19 mouse cellular contexts compared by ENCODE assay signal in genomic region chr5:140675079-140675478, GRCm38 (mm10). TPM values are rescaled to one million over a fixed set of nuclear protein-coding genes. Genes with fewer than 3 reads are reported as not detected.
DNase-seq lines count a peak whose midpoint lies in the region; ATAC-seq and TF ChIP-seq lines count a peak whose summit lies in the region.
"Had no signal": no experiment of that assay in that cellular context is flagged by ENCODE, and none has a peak within 500 bp of the region (broad histone marks: within the 10 kb centered on the region; RNA-seq: fewer than 3 reads in every experiment).

No protein-coding gene starts in this region.

- TF ChIP-seq CTCF in lung, postnatal 0 days (IDR thresholded peaks at IDR 0.05) = no peak
- TF ChIP-seq CTCF in midbrain, postnatal 0 days (IDR thresholded peaks at IDR 0.05) = no peak
- no peak for TF ChIP-seq CTCF in lung, adult 2 months (IDR thresholded peaks at IDR 0.05; ENCODE audit: insufficient read depth, low read length)

- no peaks in the 10 kb centered on the region for H3K9me3 ChIP-seq in forebrain, embryonic 13.5 days (replicated peaks)
- no peaks in the 10 kb centered on the region for H3K9me3 ChIP-seq in forebrain, embryonic 14.5 days (replicated peaks; ENCODE audit: control insufficient read depth, low read length)
- H3K9me3 ChIP-seq in lung, postnatal 0 days (ENCODE audit: low read length) = no peaks in the 10 kb centered on the region
- no peaks in the 10 kb centered on the region for H3K9me3 ChIP-seq in embryonic facial prominence, embryonic 13.5 days
- no peaks in the 10 kb centered on the region for H3K9me3 ChIP-seq in midbrain, postnatal 0 days (ENCODE audit: low read length)
- H3K9me3 ChIP-seq: heart, embryonic 13.5 days; liver, embryonic 15.5 days; midbrain, embryonic 12.5 days had no signal

- TF ChIP-seq EP300 in lung, postnatal 0 days (IDR thresholded peaks at IDR 0.05) = no peak

- DNase-seq in forebrain, embryonic 14.5 days (ENCODE audit: low spot score) = no peak
- DNase-seq in lung, postnatal 36 days = peak; percentile 10
- DNase-seq in lung, postnatal 0 days (ENCODE audit: low spot score) = no peak
- DNase-seq in midbrain, postnatal 0 days (ENCODE audit: low spot score) = no peak
- DNase-seq in urinary bladder, postnatal 25 days (ENCODE audit: low spot score) = no peak
- no peak for DNase-seq in lung, adult 2 months
- DNase-seq: adrenal gland, postnatal 36 days; cerebellum, adult 11 months; heart, postnatal 14 days; kidney, adult 11 months; kidney, postnatal 4 days; liver; right cerebral cortex, postnatal 14 days; spleen, adult 18-20 months had no signal

- no peak overlapping the region for H3K4me3 ChIP-seq in forebrain, embryonic 13.5 days
- no peak overlapping the region for H3K4me3 ChIP-seq in forebrain, embryonic 14.5 days (ENCODE audit: low read depth, low read length)
- H3K4me3 ChIP-seq in lung, postnatal 0 days (ENCODE audit: low read depth, low read length) = no peak overlapping the region
- no peak overlapping the region for H3K4me3 ChIP-seq in embryonic facial prominence, embryonic 13.5 days
- no peak overlapping the region for H3K4me3 ChIP-seq in midbrain, postnatal 0 days (ENCODE audit: low read depth, low read length)
- no peak overlapping the region for H3K4me3 ChIP-seq in lung, adult 2 months (replicated peaks; ENCODE audit: extremely low read depth, low read depth, low read length)
- H3K4me3 ChIP-seq: heart, embryonic 13.5 days; liver, embryonic 15.5 days; midbrain, embryonic 12.5 days had no signal

- 82% methylated on average over 11 of the region's 11 CpGs for WGBS in forebrain, embryonic 13.5 days
- WGBS in forebrain, embryonic 14.5 days = 76% methylated on average over 11 of the region's 11 CpGs
- 79% methylated on average over 11 of the region's 11 CpGs for WGBS in lung, postnatal 0 days
- WGBS in embryonic facial prominence, embryonic 13.5 days = 85% methylated on average over 11 of the region's 11 CpGs
- 71% methylated on average over 11 of the region's 11 CpGs for WGBS in midbrain, postnatal 0 days
- WGBS in lung, adult 2 months = 62% methylated on average over 11 of the region's 11 CpGs

- no peaks in the 10 kb centered on the region; the same call in 1 of the 2 replicates for H3K4me1 ChIP-seq in forebrain, embryonic 13.5 days
- no peaks in the 10 kb centered on the region for H3K4me1 ChIP-seq in forebrain, embryonic 14.5 days (ENCODE audit: control insufficient read depth, insufficient read depth, low read length)
- no peaks in the 10 kb centered on the region for H3K4me1 ChIP-seq in lung, postnatal 0 days (ENCODE audit: insufficient read depth, low read depth, low read length)
- no peaks in the 10 kb centered on the region for H3K4me1 ChIP-seq in embryonic facial prominence, embryonic 13.5 days
- no peaks in the 10 kb centered on the region for H3K4me1 ChIP-seq in midbrain, postnatal 0 days (ENCODE audit: insufficient read depth, low read length)
- H3K4me1 ChIP-seq in lung, adult 2 months (ENCODE audit: control insufficient read depth, insufficient read depth, low read length) = no peaks in the 10 kb centered on the region
- H3K4me1 ChIP-seq: liver, embryonic 15.5 days; midbrain, embryonic 12.5 days had no signal

- no peak overlapping the region for H3K9ac ChIP-seq in forebrain, embryonic 13.5 days
- no peak overlapping the region for H3K9ac ChIP-seq in forebrain, embryonic 14.5 days (ENCODE audit: low read length)
- no peak overlapping the region for H3K9ac ChIP-seq in lung, postnatal 0 days (replicated peaks; ENCODE audit: low read depth)
- H3K9ac ChIP-seq in embryonic facial prominence, embryonic 13.5 days = 0 out of 2 replicates have a peak overlapping the region, but pooled peaks have one; percentile 22
- H3K9ac ChIP-seq in midbrain, postnatal 0 days (replicated peaks; ENCODE audit: low read length, poor library complexity, severe bottlenecking) = 0 out of 2 replicates have a peak overlapping the region, but pooled peaks have one; percentile 8
- H3K9ac ChIP-seq: heart, embryonic 13.5 days; liver, embryonic 15.5 days; midbrain, embryonic 12.5 days had no signal

- no peak overlapping the region for H3K4me2 ChIP-seq in forebrain, embryonic 13.5 days
- no peak overlapping the region for H3K4me2 ChIP-seq in forebrain, embryonic 14.5 days (ENCODE audit: low read length)
- no peak overlapping the region for H3K4me2 ChIP-seq in lung, postnatal 0 days (replicated peaks; ENCODE audit: low read depth, low read length)
- H3K4me2 ChIP-seq in embryonic facial prominence, embryonic 13.5 days = no peak overlapping the region
- no peak overlapping the region for H3K4me2 ChIP-seq in midbrain, postnatal 0 days (ENCODE audit: low read depth, low read length, poor library complexity, severe bottlenecking)
- H3K4me2 ChIP-seq: heart, embryonic 13.5 days; liver, embryonic 15.5 days; midbrain, embryonic 12.5 days had no signal

- no peaks in the 10 kb centered on the region for H3K27me3 ChIP-seq in forebrain, embryonic 13.5 days
- no peaks in the 10 kb centered on the region for H3K27me3 ChIP-seq in forebrain, embryonic 14.5 days (replicated peaks; ENCODE audit: control insufficient read depth, insufficient read depth, low read length)
- H3K27me3 ChIP-seq in lung, postnatal 0 days (replicated peaks; ENCODE audit: insufficient read depth, low read length) = no peaks in the 10 kb centered on the region
- H3K27me3 ChIP-seq in embryonic facial prominence, embryonic 13.5 days = no peaks in the 10 kb centered on the region
- no peaks in the 10 kb centered on the region for H3K27me3 ChIP-seq in midbrain, postnatal 0 days (ENCODE audit: insufficient read depth, low read length)
- H3K27me3 ChIP-seq: heart, embryonic 13.5 days; liver, embryonic 15.5 days; midbrain, embryonic 12.5 days had no signal

- ATAC-seq in forebrain, embryonic 13.5 days = no peak
- ATAC-seq in forebrain, embryonic 14.5 days = no peak
- no peak for ATAC-seq in lung, postnatal 0 days
- ATAC-seq in embryonic facial prominence, embryonic 13.5 days (ENCODE audit: insufficient number of reproducible peaks, insufficient read depth, low FRiP score, low TSS enrichment, low read depth) = no peak
- ATAC-seq in midbrain, postnatal 0 days (ENCODE audit: low FRiP score) = no peak

- TF ChIP-seq POLR2A in lung, adult 2 months (IDR thresholded peaks at IDR 0.05; ENCODE audit: borderline replicate concordance, extremely low read depth, low read depth, low read length) = no peak

- peaks cover 80% of the 10 kb centered on the region for H3K36me3 ChIP-seq in forebrain, embryonic 13.5 days (ENCODE audit: poor library complexity, severe bottlenecking)
- peaks cover 60% of the 10 kb centered on the region for H3K36me3 ChIP-seq in forebrain, embryonic 14.5 days (ENCODE audit: control insufficient read depth, insufficient read depth, low read length)
- H3K36me3 ChIP-seq in lung, postnatal 0 days (ENCODE audit: insufficient read depth, low read length) = 0 out of 2 replicates have a peak, but pooled peaks cover 7% of the 10 kb centered on the region
- H3K36me3 ChIP-seq in embryonic facial prominence, embryonic 13.5 days = peaks cover 80% of the 10 kb centered on the region
- peaks cover 54% of the 10 kb centered on the region for H3K36me3 ChIP-seq in midbrain, postnatal 0 days (ENCODE audit: insufficient read depth, low read length)
- H3K36me3 ChIP-seq: liver, embryonic 15.5 days had no signal

- 0 out of 2 replicates have a peak overlapping the region, but pooled peaks have one; percentile 8 for H3K27ac ChIP-seq in forebrain, embryonic 13.5 days
- H3K27ac ChIP-seq in forebrain, embryonic 14.5 days (ENCODE audit: low read depth, low read length) = no peak overlapping the region
- no peak overlapping the region for H3K27ac ChIP-seq in lung, postnatal 0 days (ENCODE audit: low read length)
- H3K27ac ChIP-seq in embryonic facial prominence, embryonic 13.5 days = no peak overlapping the region
- H3K27ac ChIP-seq in midbrain, postnatal 0 days (ENCODE audit: low read depth, low read length) = no peak overlapping the region
- H3K27ac ChIP-seq: heart, embryonic 13.5 days; liver, embryonic 15.5 days; midbrain, embryonic 12.5 days had no signal

RNA-seq across cellular contexts. Expression of gene Ttyh3, which starts 26.2 kb away (rescaled TPM):
- polyA plus RNA-seq in forebrain, embryonic 13.5 days (2015; fragmentation: Nextera tagmentation; extraction: Ambion mirVana) = 59.3 and 63.4 TPM in 2 replicates
- polyA plus RNA-seq in forebrain, embryonic 14.5 days (2014; fragmentation: Nextera tagmentation; extraction: Ambion mirVana) = 65.8 and 72.3 TPM in 2 replicates
- 18.2 and 19.8 TPM in 2 replicates for polyA plus RNA-seq in lung, postnatal 0 days (2015; fragmentation: Nextera tagmentation; extraction: Ambion mirVana)
- polyA plus RNA-seq in embryonic facial prominence, embryonic 13.5 days (2015; fragmentation: Nextera tagmentation; extraction: Ambion mirVana) = 45.0 and 47.6 TPM in 2 replicates
- total RNA-seq in midbrain, postnatal 0 days (2014; rRNA removed) = 196 and 204 TPM in 2 replicates
- polyA plus RNA-seq in midbrain, postnatal 0 days (2015; fragmentation: Nextera tagmentation; extraction: Ambion mirVana) = 52.0 and 56.6 TPM in 2 replicates
- 117 and 127 TPM in 2 replicates for polyA plus RNA-seq in lung, adult 2 months (2012; rRNA removed)

RNA-seq across cellular contexts. Expression of gene Iqce, which starts 27.1 kb away (rescaled TPM):
- polyA plus RNA-seq in forebrain, embryonic 13.5 days (2015; fragmentation: Nextera tagmentation; extraction: Ambion mirVana) = 20.1 and 27.6 TPM in 2 replicates
- 13.4 and 18.9 TPM in 2 replicates for polyA plus RNA-seq in forebrain, embryonic 14.5 days (2014; fragmentation: Nextera tagmentation; extraction: Ambion mirVana)
- 10.3 and 11.0 TPM in 2 replicates for polyA plus RNA-seq in lung, postnatal 0 days (2015; fragmentation: Nextera tagmentation; extraction: Ambion mirVana)
- 25.3 and 27.9 TPM in 2 replicates for polyA plus RNA-seq in embryonic facial prominence, embryonic 13.5 days (2015; fragmentation: Nextera tagmentation; extraction: Ambion mirVana)
- total RNA-seq in midbrain, postnatal 0 days (2014; rRNA removed) = 36.4 and 38.6 TPM in 2 replicates
- 30.4 and 37.2 TPM in 2 replicates for polyA plus RNA-seq in midbrain, postnatal 0 days (2015; fragmentation: Nextera tagmentation; extraction: Ambion mirVana)
- 17.2 and 21.8 TPM in 2 replicates for polyA plus RNA-seq in lung, adult 2 months (2012; rRNA removed)

RNA-seq across cellular contexts. Expression of gene Brat1, which starts 29.7 kb away (rescaled TPM):
- polyA plus RNA-seq in forebrain, embryonic 13.5 days (2015; fragmentation: Nextera tagmentation; extraction: Ambion mirVana) = 21.2 and 25.1 TPM in 2 replicates
- 14.3 and 19.8 TPM in 2 replicates for polyA plus RNA-seq in forebrain, embryonic 14.5 days (2014; fragmentation: Nextera tagmentation; extraction: Ambion mirVana)
- polyA plus RNA-seq in lung, postnatal 0 days (2015; fragmentation: Nextera tagmentation; extraction: Ambion mirVana) = 15.2 and 16.1 TPM in 2 replicates
- polyA plus RNA-seq in embryonic facial prominence, embryonic 13.5 days (2015; fragmentation: Nextera tagmentation; extraction: Ambion mirVana) = 21.7 and 22.0 TPM in 2 replicates
- total RNA-seq in midbrain, postnatal 0 days (2014; rRNA removed) = 37.1 and 40.3 TPM in 2 replicates
- polyA plus RNA-seq in midbrain, postnatal 0 days (2015; fragmentation: Nextera tagmentation; extraction: Ambion mirVana) = 16.4 and 17.9 TPM in 2 replicates
- polyA plus RNA-seq in lung, adult 2 months (2012; rRNA removed) = 31.6 and 31.7 TPM in 2 replicates

RNA-seq across cellular contexts. Expression of gene Amz1, which starts 48.8 kb away (rescaled TPM):
- 2.7 and 3.3 TPM in 2 replicates for polyA plus RNA-seq in forebrain, embryonic 13.5 days (2015; fragmentation: Nextera tagmentation; extraction: Ambion mirVana)
- 2.6 and 3.6 TPM in 2 replicates for polyA plus RNA-seq in forebrain, embryonic 14.5 days (2014; fragmentation: Nextera tagmentation; extraction: Ambion mirVana)
- polyA plus RNA-seq in lung, postnatal 0 days (2015; fragmentation: Nextera tagmentation; extraction: Ambion mirVana) = 2.7 and 3.3 TPM in 2 replicates
- 0.63 and 0.83 TPM in 2 replicates for polyA plus RNA-seq in embryonic facial prominence, embryonic 13.5 days (2015; fragmentation: Nextera tagmentation; extraction: Ambion mirVana)
- total RNA-seq in midbrain, postnatal 0 days (2014; rRNA removed) = 14.4 and 14.9 TPM in 2 replicates
- 15.6 and 15.9 TPM in 2 replicates for polyA plus RNA-seq in midbrain, postnatal 0 days (2015; fragmentation: Nextera tagmentation; extraction: Ambion mirVana)
- polyA plus RNA-seq in lung, adult 2 months (2012; rRNA removed) = 13.3 and 14.8 TPM in 2 replicates

Comparison
In these comparisons a context has a peak if more than half of its experiments do, and no peak if none do; other contexts are left out.
1. H3K9ac ChIP-seq: peak in embryonic facial prominence, embryonic 13.5 days (single experiment) and midbrain, postnatal 0 days (single experiment); none in forebrain, embryonic 13.5 days (single experiment), forebrain, embryonic 14.5 days (single experiment) and lung, postnatal 0 days (single experiment).